Mouse (Mus musculus): ENCODE data around the gene Ell.

The Ell gene

DNA sequence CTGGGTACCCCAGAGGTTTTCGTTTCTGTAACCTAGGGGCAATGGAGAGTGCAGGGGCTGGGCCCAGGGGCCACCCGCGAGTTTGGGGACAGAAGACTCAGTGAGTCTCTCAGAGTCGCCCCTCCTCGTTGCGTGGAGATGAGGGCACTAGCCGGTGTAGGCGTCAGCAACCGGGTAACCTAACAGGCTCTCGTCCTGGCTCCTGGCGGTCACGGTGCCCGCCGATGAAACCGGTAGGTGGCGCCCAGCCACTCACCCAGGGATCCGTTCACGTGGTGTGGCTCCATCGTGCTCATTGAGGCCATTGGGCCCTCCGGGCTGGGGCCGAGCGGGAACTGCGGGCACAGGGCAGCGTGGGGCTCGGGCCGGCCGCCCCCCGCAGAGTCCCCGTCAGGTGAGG is 59.0 kb downstream of the Ell start:
- peak; percentile 68 for DNase-seq (ENCODE audit: low spot score)

DNA sequence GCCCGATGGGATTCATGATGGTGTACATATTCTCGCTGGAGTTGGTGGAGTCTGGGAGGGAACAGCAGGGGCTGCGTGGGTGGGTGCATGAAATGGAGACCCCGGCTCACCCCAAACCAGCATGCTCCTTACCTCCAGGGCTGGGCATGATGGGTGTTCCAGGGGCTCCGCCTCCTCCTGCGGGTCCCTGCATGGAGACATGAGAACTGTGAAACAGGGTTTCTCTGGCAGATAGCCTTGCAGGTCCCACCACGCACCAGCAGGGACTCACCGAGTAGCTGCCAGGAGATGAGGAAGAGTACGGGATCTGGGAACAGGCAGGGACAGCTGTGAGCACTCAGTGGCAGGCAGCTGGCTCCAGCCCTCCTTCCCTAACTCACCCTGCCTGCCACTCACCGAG is 59.5 kb downstream of the Ell start:
- DNase-seq (ENCODE audit: low spot score), result no peak

DNA sequence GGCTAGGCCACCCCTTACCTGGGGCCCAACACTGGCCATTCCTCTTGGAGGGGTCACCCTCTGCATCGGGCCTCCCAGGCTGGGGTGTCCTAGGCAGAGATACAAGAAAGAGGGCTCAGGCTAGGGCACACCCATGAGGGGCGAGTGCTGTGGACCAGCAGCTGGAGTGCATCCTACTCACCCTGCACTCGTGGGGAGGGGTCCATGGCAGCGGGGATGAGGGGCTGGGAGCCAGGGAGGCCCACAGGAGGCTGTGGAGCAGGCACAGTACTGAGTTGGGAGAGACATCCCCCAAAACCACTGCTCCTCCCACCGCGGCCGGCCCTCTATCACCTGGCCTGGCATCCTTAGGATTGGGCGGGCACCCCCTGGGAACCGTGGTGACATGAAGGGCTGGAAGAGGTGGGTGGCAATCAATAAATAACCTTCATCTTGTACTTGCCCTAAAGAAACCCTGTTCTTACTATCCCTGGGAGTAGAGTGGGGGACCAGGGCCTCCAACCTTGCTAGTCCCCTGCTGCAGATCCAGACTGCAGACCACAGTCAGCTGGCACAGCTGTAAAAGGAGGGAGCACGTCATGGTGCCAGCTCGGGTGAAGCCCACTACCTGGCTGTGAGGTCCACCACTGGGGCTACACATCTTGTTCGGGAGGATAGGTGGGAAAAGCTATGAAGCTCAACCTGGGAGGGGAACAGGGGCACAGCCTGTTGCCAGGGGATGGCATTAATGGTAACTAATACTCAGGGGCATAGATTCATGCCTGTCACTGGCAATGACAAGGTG is 60.4 kb downstream of the Ell start:
- DNase-seq (ENCODE audit: low spot score), result no peak

DNA sequence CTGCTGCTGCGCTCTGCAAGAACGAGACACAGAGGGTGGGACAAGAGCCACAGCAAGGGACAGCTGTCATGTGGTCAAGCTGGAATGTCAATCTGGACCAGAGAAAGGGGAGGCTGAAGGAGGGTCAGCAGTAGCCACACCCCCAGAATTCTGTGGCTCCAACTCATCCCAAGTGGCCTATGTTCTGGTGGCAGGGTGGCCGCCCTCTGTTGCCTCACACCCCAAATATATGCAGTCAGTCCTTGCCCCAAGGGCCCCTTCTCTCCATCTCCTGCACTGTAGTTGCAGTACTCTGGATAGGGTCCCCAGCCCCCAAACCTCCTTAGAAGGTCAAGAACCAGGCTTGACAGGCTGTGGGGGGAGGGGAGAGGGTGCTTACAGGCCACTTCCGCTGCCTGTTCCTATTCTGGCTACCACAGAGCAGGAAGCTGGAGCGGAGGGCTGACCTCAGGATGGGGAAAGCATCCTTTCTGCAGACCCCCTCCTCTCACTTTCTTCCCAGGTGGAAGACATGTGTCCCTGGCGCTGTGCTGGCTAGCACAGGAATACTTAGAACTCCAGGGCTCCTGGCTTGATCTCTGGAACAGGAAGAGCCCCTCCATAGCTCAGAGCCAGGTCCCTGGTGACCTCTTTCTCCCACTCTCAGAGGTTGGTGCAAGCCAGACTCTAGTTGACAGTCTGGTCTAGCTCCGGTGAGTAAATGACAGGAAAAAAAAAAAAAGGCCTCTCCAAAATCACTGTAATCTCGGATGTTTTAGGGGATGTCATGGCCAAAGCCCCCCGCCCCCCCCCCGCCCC is 61.4 kb downstream of the Ell start:
- peak; percentile 52 for DNase-seq (ENCODE audit: low spot score)

DNA sequence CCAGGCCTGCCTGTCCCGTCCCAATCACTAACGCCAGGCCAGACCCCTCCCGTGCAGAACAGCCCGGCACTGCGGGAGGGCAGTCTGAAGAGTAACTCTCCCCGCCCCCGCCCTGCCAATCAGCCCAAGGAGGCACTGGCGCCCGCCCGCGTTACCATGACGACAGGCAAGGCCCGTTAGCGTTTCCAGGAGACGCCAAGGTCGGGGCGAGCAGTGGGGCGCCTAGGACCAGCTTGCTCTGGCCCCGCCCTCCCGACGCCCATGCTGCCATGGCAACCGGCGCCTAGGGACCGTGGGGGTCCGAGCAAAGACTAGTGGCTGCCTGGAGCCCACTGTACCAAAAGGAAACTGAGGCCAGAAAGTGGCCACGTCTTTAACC is 62.0 kb downstream of the Ell start:
- peak; percentile 81 for DNase-seq (ENCODE audit: low spot score)

DNA sequence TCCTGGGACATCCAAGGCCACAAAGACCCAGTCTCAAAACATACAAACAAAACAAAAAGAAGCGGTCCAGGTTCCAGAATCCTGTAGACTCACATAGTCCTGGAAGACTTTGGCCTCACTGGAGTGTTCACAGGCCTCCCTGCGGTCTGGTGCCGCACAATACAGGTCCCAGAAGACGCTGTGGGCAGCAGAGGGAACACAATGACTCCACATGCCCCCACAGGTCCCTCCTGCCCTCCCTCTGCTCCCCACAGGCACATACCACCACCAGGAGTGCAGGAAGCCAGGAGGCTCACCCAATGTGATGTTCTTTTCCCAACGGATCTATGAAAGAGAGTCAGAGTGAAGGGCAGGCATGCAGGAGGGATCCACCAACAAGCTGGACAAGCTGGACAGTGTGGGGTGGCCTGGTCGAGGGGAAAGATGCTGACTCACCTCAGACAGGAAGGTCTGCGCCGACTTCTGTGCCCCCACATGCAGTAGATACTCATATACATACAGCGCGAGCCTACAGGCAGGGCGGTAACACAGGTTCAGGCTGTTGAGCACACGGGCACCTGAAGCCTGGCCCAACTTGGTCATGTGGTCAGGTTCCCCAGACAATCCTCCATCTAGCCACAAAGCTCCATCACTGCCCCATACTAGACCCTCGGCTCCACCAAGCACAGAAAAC is 63.0 kb downstream of the Ell start:
- DNase-seq (ENCODE audit: low spot score), result no peak

DNA sequence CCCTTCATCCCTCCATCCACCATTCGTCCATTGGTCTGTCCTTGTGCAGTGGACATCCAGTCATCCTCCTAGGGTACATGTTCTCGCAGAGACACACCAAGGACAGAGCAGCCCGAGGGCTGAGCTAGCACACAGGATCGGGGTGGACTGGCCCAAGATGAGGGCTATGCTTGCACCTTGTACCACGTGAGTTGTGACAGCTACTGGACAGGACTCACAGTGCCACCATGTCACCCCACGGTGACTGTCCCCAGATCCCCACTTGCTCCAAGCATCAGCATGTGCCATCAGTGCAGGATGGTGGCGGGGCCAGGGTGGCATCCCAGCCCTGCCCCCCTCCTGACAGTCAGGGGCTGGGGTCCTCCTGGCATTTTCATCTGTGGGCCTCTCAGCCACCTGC is 65.3 kb downstream of the Ell start:
- DNase-seq (ENCODE audit: low spot score), result no peak

DNA sequence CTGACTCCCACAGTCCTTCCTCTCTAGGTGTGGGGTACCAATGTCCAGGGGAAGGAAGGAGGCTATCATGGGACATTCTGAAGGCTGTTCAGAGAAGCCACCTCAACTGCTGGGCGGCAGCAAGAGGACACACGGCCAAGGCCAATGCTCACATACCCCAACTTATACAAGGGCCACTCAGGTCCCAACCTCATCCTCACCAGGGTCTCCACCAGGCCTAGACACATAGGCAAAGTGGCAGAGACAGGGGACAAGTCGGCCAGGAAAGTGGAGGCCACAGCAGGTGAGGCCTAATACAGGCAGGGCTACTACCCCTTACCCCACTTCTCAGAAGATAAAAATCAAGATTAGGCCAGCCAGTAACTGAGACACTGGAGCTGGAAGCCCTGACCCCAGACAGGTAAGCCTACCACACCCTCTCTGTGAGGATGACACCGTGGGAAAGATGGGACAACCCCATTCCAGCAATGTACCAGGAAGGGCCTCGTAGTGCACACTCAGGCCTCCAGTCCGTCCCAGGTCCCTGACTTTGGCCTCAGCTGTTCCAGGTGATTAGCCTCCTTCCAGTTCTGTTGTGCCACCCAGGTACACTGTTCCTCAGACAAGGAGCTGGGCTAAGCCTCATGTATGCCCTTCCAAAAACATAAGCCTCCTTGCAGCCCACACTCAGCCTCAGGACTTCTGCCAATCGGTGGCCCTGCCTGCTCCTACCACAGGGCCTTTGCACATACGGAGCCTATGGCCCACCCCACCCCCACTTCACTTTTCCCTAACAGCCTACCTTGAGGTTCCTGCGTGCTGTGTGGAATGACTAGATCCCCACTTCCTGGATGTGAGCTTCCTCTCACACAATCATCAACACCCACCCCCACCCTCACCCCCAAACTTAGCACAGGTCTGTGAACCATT is 66.9 kb downstream of the Ell start:
- no peak for DNase-seq (ENCODE audit: low spot score)

DNA sequence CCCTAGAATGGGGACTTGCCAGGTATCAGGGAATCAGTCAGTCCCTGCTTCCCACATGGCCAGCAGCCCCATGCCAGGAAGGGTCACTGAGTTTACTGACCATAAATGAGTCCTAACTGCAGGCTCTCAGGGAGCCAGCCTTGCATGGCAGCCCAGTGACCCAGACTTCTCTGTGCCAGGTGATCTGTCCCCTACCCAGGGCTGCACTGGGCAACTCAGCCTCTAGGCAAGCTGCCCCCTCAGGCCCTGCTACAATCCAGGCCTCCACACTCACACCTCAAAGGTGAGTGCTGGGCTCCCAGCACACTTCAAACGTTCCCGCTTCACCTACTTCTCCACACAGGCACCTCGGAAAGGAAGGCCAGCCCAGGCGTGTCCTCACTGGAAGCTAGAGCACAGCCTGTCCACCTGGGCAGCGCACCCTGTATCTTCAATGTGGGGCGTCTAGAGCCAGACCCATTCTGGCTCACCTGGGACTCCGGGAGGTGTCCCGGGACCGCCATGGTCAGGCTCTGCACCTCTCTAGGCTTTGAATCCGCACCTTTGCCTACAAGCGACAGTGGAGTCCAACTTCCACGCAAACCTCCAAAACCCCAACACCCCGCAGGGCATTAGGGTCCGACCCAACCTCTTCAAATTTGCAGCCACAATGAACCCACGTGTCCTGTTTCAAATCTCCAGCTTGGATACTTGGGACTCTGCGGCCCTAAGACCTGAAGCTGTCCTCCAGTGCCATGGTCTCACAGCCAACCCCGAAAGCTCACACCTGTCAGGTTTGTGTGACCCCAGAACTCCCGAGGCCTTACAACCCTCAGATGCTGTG is 67.7 kb downstream of the Ell start:
- no peak for DNase-seq (ENCODE audit: low spot score)

DNA sequence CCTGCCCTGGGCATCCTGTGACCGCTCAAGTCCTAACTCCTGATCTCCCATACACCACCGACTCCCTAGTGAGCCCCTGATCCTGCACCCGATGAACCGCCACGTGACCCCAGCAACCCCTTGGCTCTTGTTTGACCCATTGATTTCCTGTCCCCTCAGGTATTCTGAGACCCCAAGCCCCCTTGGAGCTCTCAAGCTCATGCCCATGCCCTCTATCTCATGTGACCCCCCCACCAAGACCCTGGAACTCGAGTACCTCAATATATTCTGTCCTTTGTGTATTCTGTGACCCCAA is 68.3 kb downstream of the Ell start:
- DNase-seq (ENCODE audit: low spot score), result no peak

DNA sequence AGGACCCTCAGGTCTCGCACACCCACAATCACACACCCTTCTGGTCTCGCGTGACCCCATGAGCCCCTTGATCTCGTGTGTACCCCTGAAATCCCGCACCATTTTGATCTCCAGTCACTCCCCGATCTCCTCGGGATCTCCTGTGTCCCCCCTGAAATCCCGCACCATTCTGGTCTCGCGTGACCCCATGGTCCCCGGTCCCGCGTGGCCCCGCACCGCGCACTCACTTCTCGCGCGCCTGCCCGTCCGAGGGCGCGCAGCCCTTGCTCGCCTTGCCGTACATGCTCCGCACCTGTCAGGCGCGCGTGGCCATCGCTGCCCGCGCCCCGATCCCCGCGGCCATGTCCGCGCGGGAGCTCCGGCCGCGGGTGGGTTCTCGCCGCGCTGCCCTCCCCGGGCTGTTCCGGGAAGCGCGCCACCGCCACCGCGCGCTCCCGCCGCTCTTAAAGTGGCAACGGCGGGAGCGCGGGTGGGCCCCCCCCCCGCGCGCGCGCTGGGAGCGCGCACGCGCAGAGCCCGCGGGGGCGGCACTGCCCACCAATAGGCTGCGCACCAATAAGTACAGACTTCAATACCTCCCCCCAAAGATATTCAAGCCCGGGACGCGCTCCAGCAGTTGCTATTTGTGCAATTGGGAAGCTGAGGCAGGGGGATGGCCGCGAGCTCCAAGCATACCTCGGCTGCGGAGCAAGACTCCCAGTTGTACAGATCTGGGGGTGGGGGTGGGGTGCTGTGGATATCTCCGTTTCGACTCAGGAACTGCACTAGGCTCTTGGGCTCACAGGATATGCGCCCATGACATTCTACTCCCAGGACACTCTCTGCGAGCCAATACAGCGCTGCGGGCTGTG is 68.9 kb downstream of the Ell start:
- DNase-seq (ENCODE audit: low spot score), result peak; percentile 64

DNA sequence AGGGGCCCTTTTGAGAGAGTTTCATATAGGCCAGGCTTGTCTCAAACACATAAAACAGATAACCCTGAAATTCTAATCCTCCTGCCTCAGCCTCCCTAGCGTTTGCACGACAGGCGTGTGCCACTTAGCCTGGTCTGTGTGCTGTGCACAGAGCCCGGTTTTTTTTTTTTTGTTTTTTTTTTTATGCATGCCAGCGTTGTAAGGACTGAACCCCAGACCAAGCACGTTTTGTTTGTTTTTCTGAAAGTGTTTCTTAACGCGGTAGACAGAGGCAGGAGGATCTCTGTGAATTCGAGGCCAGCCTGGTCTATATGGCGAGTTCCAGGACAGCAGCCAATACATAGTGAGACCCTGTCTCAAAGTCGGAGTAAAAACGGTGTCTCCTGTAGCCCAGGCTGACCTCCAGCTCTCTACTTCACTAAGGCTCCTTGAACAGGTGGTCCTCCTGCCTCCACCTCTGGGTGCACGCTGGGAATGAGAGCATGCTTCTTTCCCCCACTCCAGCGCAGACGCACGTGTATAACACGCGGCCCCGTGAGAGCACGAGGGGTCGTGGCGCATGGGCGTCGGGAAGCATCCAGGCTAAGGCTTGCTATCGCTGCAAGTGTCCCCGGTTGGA is 69.6 kb downstream of the Ell start, which contains the start of gene Ssbp4:
Gene Ssbp4 (minus strand): TSS at position 124 of the 619 bp plus-strand sequence.
- DNase-seq (ENCODE audit: low spot score), result no peak

DNA sequence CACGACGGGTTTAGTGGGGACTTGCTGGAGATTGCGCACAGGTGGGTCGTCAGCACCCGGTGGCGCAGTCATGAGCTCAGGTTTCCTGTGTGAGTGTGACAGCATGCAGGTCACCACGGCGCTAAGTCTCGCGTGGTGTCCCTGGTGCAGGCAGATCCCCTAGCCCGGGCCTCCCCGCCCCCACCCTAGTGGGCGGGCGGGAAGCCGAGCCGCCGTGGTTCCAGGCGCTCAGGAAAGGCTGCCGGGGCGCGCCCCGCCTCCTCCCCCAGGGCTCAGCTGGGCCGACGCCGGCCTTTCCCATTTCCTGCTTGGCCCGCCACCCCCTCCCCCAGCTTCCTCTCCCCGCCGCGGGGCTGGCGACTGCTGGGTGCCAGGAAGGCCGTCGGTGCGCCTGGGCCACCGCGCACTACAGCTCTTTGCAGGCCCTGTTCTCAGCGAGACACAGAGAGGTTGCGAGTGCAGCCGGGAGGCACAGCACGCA is 70.2 kb downstream of the Ell start:
- DNase-seq (ENCODE audit: low spot score), result peak; percentile 88

DNA sequence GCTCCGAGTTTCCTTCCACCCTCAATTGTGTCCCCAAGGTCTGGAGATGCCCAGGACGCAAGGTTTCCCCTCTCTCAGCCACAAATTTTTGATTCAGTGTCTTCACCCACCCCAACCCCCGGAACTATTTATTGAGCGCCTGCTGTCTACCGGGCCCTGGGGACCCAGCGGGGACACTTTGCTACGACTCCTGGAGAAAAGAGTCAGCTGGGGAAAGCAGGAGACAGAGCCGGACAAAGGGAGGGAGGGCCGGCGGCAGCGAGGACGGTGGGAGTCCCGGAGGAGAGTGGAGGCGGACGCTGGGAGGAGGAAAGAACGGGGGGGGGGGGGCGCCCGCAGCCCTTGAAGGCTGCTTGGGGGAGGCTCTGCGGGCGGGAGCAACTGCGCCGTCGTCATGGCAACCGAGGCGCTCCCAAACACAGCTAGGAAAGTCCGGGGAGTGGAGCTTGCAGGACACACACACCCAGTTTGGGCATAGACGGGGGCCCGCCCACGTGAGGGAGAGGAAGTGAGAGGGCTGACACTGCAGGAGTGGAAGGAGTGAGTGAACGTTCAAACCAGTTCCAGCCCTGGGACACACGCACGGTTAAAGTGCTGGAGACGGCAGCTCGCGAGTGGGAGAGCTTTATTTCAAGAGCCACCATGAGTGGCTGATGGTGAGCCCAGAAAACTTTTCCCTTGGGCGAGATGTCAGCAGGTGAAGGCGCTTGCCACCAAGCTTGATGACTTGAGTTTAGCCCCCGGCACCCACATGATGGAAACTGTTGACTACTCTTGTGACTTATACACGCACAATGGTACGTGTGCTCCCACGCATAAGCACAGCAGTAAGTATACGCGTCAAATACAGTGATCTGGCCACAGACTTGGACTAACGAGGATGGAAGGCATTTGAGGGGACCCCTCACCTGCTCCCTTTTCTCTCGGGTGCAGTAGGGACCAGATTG is 70.9 kb downstream of the Ell start:
- peak; percentile 87 for DNase-seq (ENCODE audit: low spot score)

DNA sequence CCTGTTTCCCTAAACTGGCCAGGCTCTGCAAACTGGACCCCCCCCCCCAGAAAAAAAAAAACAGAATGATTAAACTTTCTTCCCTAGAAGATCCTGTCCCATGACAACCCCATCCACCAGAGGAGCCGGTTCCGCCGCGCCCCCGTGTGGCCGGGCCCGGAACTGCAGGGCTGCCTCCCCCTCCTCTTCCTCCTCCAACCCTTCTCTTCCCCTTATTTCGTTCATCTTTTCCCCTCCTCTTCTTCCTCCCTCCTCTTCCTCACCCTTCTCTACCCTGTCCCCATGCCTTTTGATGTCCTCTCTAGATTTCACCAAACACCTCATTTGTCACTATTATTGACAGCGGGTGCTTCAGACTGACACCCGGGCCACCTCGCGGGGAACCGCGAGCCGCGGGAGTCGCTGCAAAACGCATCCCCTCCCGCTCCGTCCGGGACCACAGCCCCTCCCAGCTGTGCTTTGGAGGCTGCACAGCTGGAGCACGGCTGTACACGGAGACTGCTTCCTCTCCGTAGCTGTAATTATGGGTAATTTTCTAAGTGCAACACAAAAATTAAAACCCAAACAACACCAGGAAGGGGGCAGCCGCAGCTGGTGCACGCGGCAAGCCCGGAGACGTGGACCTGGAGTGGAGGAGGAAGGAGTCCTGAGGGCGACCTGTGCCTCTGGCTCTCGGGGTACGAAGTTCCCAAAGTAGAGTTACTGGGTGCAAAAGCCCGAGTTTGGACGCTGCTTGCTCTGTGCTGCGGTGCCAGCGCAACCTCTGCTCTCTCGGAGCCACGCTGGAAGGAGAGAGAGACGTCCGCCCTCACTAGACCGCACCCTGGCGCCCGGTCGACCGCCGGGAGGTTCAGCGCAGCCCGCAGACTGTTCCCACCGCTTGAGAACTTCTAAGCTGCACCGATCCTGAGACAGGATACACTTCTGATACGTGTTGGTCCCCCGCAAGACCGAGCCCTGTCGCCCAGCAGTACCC is 71.8 kb downstream of the Ell start:
- peak; percentile 84 for DNase-seq (ENCODE audit: low spot score)

DNA sequence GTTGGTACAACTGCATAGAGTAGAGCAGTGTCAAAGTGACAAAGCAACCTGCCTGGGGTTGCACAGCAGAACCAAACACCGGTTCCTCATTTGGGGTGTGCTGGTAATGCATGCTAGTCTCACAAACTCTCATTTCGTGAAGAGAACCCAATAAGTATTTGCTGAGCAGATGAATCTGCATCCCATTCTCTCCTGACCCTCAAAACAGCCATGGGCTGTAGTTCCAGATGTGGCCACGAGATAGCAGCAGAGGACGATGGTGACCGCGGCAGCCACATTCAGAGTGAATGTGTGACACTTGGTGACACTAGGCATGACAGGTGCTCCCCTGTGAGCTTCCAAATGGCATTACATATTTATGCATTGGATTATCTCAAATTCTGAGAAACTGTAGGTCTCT is 72.6 kb downstream of the Ell start:
- DNase-seq (ENCODE audit: low spot score), result peak; percentile 79

DNA sequence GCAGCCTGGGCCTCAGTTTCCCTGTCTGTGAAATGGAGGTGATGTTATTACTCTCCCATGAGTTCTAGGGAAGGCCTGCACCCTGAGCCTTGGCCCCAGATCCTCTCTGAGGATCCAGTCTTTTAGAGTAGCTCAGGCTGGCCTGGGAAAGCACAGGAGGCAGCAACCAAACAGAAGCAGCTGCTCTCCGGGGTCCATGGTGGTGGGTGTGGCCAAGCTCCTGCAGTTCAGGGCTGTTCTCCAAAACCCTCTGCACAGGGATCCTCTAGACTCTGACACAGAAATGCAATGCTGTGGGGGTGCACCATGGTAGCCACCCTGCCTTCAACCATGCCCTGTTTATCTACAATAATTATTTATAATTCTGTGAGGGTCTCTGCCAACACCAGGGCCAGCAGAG is 74.5 kb downstream of the Ell start:
- DNase-seq (ENCODE audit: low spot score), result no peak

Data from yolk sac, embryonic 10.5 days (tissue).